Mouse (Mus musculus) cortical plate, adult 2 months (tissue): ENCODE data around the gene Stra6.

Experiments used
- CTCF ChIP-seq: fragments of 200-500 bp; IDR thresholded peaks from 2 replicates; pipeline ENCODE4 v1.5.1; 2011; ENCODE audit warnings: mild to moderate bottlenecking, control low read depth, low read length; ENCODE audit not compliant: insufficient read depth; ENCODE audit errors: extremely low read depth
- POLR2A ChIP-seq: fragments of 200-500 bp; IDR thresholded peaks from 2 replicates; pipeline ENCODE4 v1.6.1; 2011; ENCODE audit warnings: mild to moderate bottlenecking, low read length, control low read depth; ENCODE audit not compliant: insufficient read depth; ENCODE audit errors: extremely low read depth

GRCm38 (mm10) chr9:58065532-58065931 lies 1.9 kb downstream of the Stra6 start:
- TF ChIP-seq POLR2A (no peak), CTCF (no peak)
